Comparison of ENCODE assay signal across 10 mouse cellular contexts in genomic region chr6:31197631-31198338, GRCm38 (mm10).
DNase-seq lines count a peak whose midpoint lies in the region; ATAC-seq and TF ChIP-seq lines count a peak whose summit lies in the region.
"Had no signal": no experiment of that assay in that cellular context is flagged by ENCODE, and none has a peak within 500 bp of the region (broad histone marks: within the 10 kb centered on the region; RNA-seq: fewer than 3 reads in every experiment).

No protein-coding gene starts in this region.

- no peak overlapping the region for H3K4me3 ChIP-seq in forebrain, embryonic 11.5 days (ENCODE audit: low read depth, low read length)
- no peak overlapping the region for H3K4me3 ChIP-seq in forebrain, embryonic 10.5 days
- no peak overlapping the region for H3K4me3 ChIP-seq in lung, embryonic 14.5 days (ENCODE audit: low read depth, low read length)
- no peak overlapping the region for H3K4me3 ChIP-seq in heart, embryonic 10.5 days
- H3K4me3 ChIP-seq: limb, embryonic 13.5 days had no signal

- 68% methylated on average over 4 of the region's 4 CpGs for WGBS in forebrain, embryonic 11.5 days
- WGBS in forebrain, embryonic 10.5 days, result 62% methylated on average over 4 of the region's 4 CpGs
- WGBS in lung, embryonic 14.5 days, result 37% methylated on average over 4 of the region's 4 CpGs
- 68% methylated on average over 4 of the region's 4 CpGs for WGBS in heart, embryonic 10.5 days

- peak; percentile 64 for DNase-seq in forebrain, embryonic 11.5 days (ENCODE audit: low spot score)
- DNase-seq in forebrain, embryonic 10.5 days (ENCODE audit: extremely low spot score, low spot score), result no peak
- DNase-seq in lung, embryonic 14.5 days, result peak; percentile 31
- no peak for DNase-seq in lung, postnatal 25 days (ENCODE audit: low spot score)
- DNase-seq in brain, adult 2 months (ENCODE audit: low read depth, low spot score), result peak; percentile 73
- peak; percentile 48 for DNase-seq in lung, postnatal 14 days
- DNase-seq in adrenal gland, postnatal 25 days, result no peak
- DNase-seq in heart, embryonic 10.5 days (ENCODE audit: low spot score), result no peak
- DNase-seq: heart, postnatal 10 days had no signal

- TF ChIP-seq CTCF in lung, embryonic 14.5 days (IDR thresholded peaks at IDR 0.05; ENCODE audit: low read depth), result peak; percentile 36; the same call in 1 of the 2 replicates

- H3K9me3 ChIP-seq in forebrain, embryonic 11.5 days (ENCODE audit: control insufficient read depth, low read length), result no peaks in the 10 kb centered on the region
- no peaks in the 10 kb centered on the region for H3K9me3 ChIP-seq in forebrain, embryonic 10.5 days
- H3K9me3 ChIP-seq in lung, embryonic 14.5 days (ENCODE audit: low read depth, low read length), result no peaks in the 10 kb centered on the region
- no peaks in the 10 kb centered on the region for H3K9me3 ChIP-seq in heart, embryonic 10.5 days
- H3K9me3 ChIP-seq: limb, embryonic 13.5 days had no signal

- H3K27me3 ChIP-seq in forebrain, embryonic 11.5 days (ENCODE audit: control insufficient read depth, insufficient read depth, low read length), result no peaks in the 10 kb centered on the region
- H3K27me3 ChIP-seq in forebrain, embryonic 10.5 days (ENCODE audit: poor library complexity, severe bottlenecking), result no peaks in the 10 kb centered on the region
- H3K27me3 ChIP-seq in lung, embryonic 14.5 days (ENCODE audit: insufficient read depth, low read length), result no peaks in the 10 kb centered on the region; the same call in 1 of the 2 replicates
- no peaks in the 10 kb centered on the region for H3K27me3 ChIP-seq in heart, embryonic 10.5 days (ENCODE audit: insufficient read depth, poor library complexity, severe bottlenecking)
- H3K27me3 ChIP-seq: limb, embryonic 13.5 days had no signal

- H3K27ac ChIP-seq in forebrain, embryonic 11.5 days (ENCODE audit: low read depth, low read length), result no peak overlapping the region
- no peak overlapping the region for H3K27ac ChIP-seq in forebrain, embryonic 10.5 days
- H3K27ac ChIP-seq in lung, embryonic 14.5 days (ENCODE audit: low read depth), result no peak overlapping the region
- H3K27ac ChIP-seq in heart, embryonic 10.5 days, result no peak overlapping the region
- H3K27ac ChIP-seq: limb, embryonic 13.5 days had no signal

- no peaks in the 10 kb centered on the region for H3K4me1 ChIP-seq in forebrain, embryonic 11.5 days (replicated peaks; ENCODE audit: control insufficient read depth, insufficient read depth, low read length)
- H3K4me1 ChIP-seq in forebrain, embryonic 10.5 days, result peaks cover 5% of the 10 kb centered on the region; the same call in 1 of the 2 replicates
- no peaks in the 10 kb centered on the region for H3K4me1 ChIP-seq in lung, embryonic 14.5 days (ENCODE audit: insufficient read depth)
- peaks cover 34% of the 10 kb centered on the region for H3K4me1 ChIP-seq in heart, embryonic 10.5 days
- H3K4me1 ChIP-seq: limb, embryonic 13.5 days had no signal

- no peak overlapping the region for H3K9ac ChIP-seq in forebrain, embryonic 11.5 days (ENCODE audit: low read length)
- no peak overlapping the region for H3K9ac ChIP-seq in lung, embryonic 14.5 days
- H3K9ac ChIP-seq: limb, embryonic 13.5 days had no signal

- H3K4me2 ChIP-seq in forebrain, embryonic 11.5 days (ENCODE audit: low read depth, low read length, severe bottlenecking), result no peak overlapping the region
- H3K4me2 ChIP-seq in lung, embryonic 14.5 days, result no peak overlapping the region
- H3K4me2 ChIP-seq: limb, embryonic 13.5 days had no signal

- ATAC-seq in forebrain, embryonic 11.5 days (replicated peaks; ENCODE audit: low FRiP score), result no peak
- ATAC-seq in lung, embryonic 14.5 days (ENCODE audit: insufficient read depth), result no peak

- H3K36me3 ChIP-seq in forebrain, embryonic 11.5 days (ENCODE audit: control insufficient read depth, insufficient read depth, low read length), result no peaks in the 10 kb centered on the region
- H3K36me3 ChIP-seq in forebrain, embryonic 10.5 days (replicated peaks), result no peaks in the 10 kb centered on the region
- no peaks in the 10 kb centered on the region for H3K36me3 ChIP-seq in lung, embryonic 14.5 days (ENCODE audit: insufficient read depth)
- H3K36me3 ChIP-seq in heart, embryonic 10.5 days, result no peaks in the 10 kb centered on the region
- H3K36me3 ChIP-seq: limb, embryonic 13.5 days had no signal

Comparison
In these comparisons a context has a peak if more than half of its experiments do, and no peak if none do; other contexts are left out.
1. DNase-seq: peak in forebrain, embryonic 11.5 days (single experiment), lung, embryonic 14.5 days (single experiment), brain, adult 2 months (single experiment) and lung, postnatal 14 days (single experiment); none in forebrain, embryonic 10.5 days (single experiment), lung, postnatal 25 days (single experiment), adrenal gland, postnatal 25 days (single experiment) and heart, embryonic 10.5 days (single experiment).